Mouse (Mus musculus) heart, adult 2 months (tissue): ENCODE data around the gene Kremen2. TPM values are rescaled to one million over a fixed set of nuclear protein-coding genes. Genes with fewer than 3 reads are reported as not detected.

Experiments
- DNase-seq, 2 experiments: peaks; one replicate each; pipeline ENCODE4 v3.0.0; 2021
- H3K27ac ChIP-seq: fragments of 200-600 bp; 2 replicates; pipeline ENCODE4 v1.8.1; 2022
- H3K27me3 ChIP-seq: fragments of 200-500 bp; 2 replicates; pipeline ENCODE4 v1.6.1; 2012; ENCODE audit warnings: mild to moderate bottlenecking, low read length, inconsistent platforms, mixed read lengths; ENCODE audit not compliant: control insufficient read depth, insufficient read depth
- H3K36me3 ChIP-seq: fragments of 200-500 bp; 2 replicates; pipeline ENCODE4 v1.6.1; 2012; ENCODE audit warnings: low read length, inconsistent platforms; ENCODE audit not compliant: control insufficient read depth, insufficient read depth
- H3K4me1 ChIP-seq: fragments of 200-500 bp; 2 replicates; pipeline ENCODE4 v1.6.1; 2011; ENCODE audit warnings: low read length; ENCODE audit not compliant: control insufficient read depth, insufficient read depth
- H3K4me3 ChIP-seq: fragments of 200-600 bp; 2 replicates; pipeline ENCODE4 v1.8.1; 2022
- H3K79me2 ChIP-seq: fragments of 200-500 bp; replicated peaks from 2 replicates; pipeline ENCODE4 v1.6.1; 2012; ENCODE audit warnings: mild to moderate bottlenecking, inconsistent platforms, low read length, moderate library complexity, mixed read lengths; ENCODE audit not compliant: control insufficient read depth, insufficient read depth
- H3K9ac ChIP-seq: fragments of 200-500 bp; 2 replicates; pipeline ENCODE4 v1.6.1; 2012; ENCODE audit warnings: low read depth, mild to moderate bottlenecking, control low read depth, inconsistent platforms, low read length, mixed read lengths
- CTCF ChIP-seq: fragments of 200-600 bp; IDR thresholded peaks from 2 replicates; pipeline ENCODE4 v1.8.1; 2022; ENCODE audit warnings: antibody characterized with exemption, mild to moderate bottlenecking, moderate library complexity
- EP300 ChIP-seq: fragments of 200-500 bp; IDR thresholded peaks from 2 replicates; pipeline ENCODE4 v1.6.1; 2011; ENCODE audit warnings: low read depth, low read length, control low read depth; ENCODE audit not compliant: insufficient read depth
- POLR2A ChIP-seq: fragments of 200-500 bp; IDR thresholded peaks from 2 replicates; pipeline ENCODE4 v1.6.1; 2011; ENCODE audit warnings: mild to moderate bottlenecking, low read depth, low read length, control low read depth; ENCODE audit not compliant: insufficient read depth
- WGBS: fragments of 180-500 bp; shearing (Covaris S2); methylation state at CpG from one replicate; pipeline ENCODE4 v1.1.7; 2018; 5-methylcytosine and 5-hydroxymethylcytosine counted together
- intact Hi-C: fragments of 180-260 bp; cut with DNase I; formaldehyde crosslinking; loops from one replicate; pipeline ENCODE4 v1.15.1; 2025
- polyA plus RNA-seq: library from polyadenylated mRNA; depleted of rRNA; stranded (reverse); fragments of >200 nt; gene quantifications from 2 replicates; pipeline ENCODE4 v1.2.3, GENCODE M21; 2012
- total RNA-seq, 2 experiments: library from RNA; stranded (reverse); gene quantifications; 2 replicates each; pipeline ENCODE4 v1.2.3; 2021

Kremen2 gene
- total and polyA plus RNA-seq, 3 experiments, result 0.27 TPM; not detected in 2

GRCm38 (mm10) chr17:23770493-23770892 lies 24.9 kb upstream of the Kremen2 start:
- DNase-seq, result no peak
- TF ChIP-seq CTCF (no peak), POLR2A (no peak), EP300 (no peak)
- Histone ChIP-seq H3K36me3 (no peaks in the 10 kb centered on the region), H3K79me2 (no peaks in the 10 kb centered on the region), H3K27ac (peak overlapping the region; percentile 98), H3K27me3 (no peaks in the 10 kb centered on the region), H3K4me3 (peak overlapping the region; percentile 86), H3K9ac (no peak overlapping the region; the same call in 1 of the 2 replicates), H3K4me1 (peaks cover 1% of the 10 kb centered on the region; the same call in 1 of the 2 replicates)
- WGBS, result 45% methylated on average over 2 of the region's 2 CpGs
- intact Hi-C loops, result loop anchor here (2.0 to 5.0 kb wide), 4 partner anchors 22 to 192 kb away; partner anchors contain the start of gene Elob

DNA sequence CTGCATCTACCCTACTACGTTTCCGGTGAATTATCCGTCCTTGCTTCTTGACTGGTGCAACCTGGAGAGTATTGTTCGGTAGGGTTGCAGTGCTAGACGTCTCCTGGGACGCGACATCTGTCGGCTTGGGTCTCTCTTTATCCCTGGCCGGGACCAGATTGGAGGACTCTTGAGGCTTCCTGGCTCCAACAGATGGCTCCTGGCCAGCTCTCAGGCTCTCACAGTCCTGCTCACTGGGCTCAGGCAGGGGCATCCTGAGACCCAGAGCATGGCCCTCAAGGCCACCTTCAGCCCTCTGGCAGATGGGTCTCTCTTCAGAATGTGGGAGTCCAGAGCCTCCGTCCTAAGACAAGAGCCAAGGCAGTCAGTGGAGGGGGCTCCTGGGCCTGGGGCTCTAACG lies 17.3 kb upstream of the Kremen2 start:
- H3K27me3 ChIP-seq, result no peaks in the 10 kb centered on the region
- H3K4me1 ChIP-seq, result no peaks in the 10 kb centered on the region
- H3K4me3 ChIP-seq, result no peak overlapping the region
- H3K27ac ChIP-seq, result no peak overlapping the region
- no peak overlapping the region for H3K9ac ChIP-seq
- H3K79me2 ChIP-seq, result no peaks in the 10 kb centered on the region
- WGBS, result 69% methylated on average over 11 of the region's 11 CpGs
- TF ChIP-seq CTCF, result no peak
- intact Hi-C loops, result no loop called here
- DNase-seq, result no peak
- H3K36me3 ChIP-seq, result no peaks in the 10 kb centered on the region

DNA sequence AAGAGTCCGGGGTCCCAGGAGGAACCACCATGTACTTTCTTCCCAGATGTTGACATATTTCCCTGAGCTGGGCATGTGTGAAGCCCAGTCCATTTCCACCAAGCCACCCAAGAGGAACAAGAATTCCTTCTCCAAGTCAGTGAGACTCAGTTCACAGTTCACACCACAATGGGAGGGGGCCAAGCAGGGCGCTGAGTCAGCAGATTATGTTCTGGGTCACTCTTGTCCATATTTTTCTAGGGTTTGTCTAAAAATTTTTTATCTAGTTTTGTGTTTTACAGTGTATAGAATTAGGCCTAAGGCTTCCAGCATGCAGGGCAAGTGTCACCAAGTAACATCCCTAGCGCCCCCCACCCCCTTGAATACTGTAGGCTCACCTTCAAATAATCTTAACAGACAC lies 15.5 kb upstream of the Kremen2 start:
- DNase-seq, result no peak
- intact Hi-C loops, result no loop called here
- Histone ChIP-seq H3K36me3 (no peaks in the 10 kb centered on the region), H3K27ac (no peak overlapping the region), H3K9ac (no peak overlapping the region), H3K79me2 (no peaks in the 10 kb centered on the region), H3K4me3 (no peak overlapping the region), H3K4me1 (no peaks in the 10 kb centered on the region), H3K27me3 (no peaks in the 10 kb centered on the region)
- 96% methylated on average over 3 of the region's 3 CpGs for WGBS
- no peak for TF ChIP-seq EP300
- no peak for TF ChIP-seq CTCF
- no peak for TF ChIP-seq POLR2A

DNA sequence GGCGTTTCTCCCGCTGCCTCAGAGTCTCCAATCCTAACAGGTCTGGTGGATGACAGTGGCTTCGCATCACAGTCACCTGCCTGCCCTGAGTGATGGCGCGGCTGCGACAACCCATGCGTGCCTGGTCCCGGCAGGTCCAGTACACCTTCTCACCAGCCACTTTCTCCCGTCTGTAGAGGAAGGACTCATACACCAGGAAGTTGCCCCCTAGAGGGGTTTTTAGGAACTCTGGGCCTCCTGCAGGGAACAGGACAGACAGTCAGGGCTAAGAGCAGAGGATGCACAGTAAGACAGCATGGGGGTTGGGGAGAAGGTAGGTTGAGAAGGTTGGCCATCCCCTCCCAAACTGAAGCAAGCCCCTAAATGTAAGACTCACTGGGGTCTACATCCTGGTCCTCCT lies 14.6 kb upstream of the Kremen2 start:
- H3K9ac ChIP-seq, result no peak overlapping the region
- no peak for DNase-seq
- H3K4me1 ChIP-seq, result no peaks in the 10 kb centered on the region
- no peaks in the 10 kb centered on the region for H3K27me3 ChIP-seq
- no peaks in the 10 kb centered on the region for H3K36me3 ChIP-seq
- intact Hi-C loops, result no loop called here
- no peak overlapping the region for H3K27ac ChIP-seq
- WGBS, result 91% methylated on average over 9 of the region's 9 CpGs
- H3K4me3 ChIP-seq, result no peak overlapping the region
- TF ChIP-seq POLR2A (no peak), EP300 (no peak), CTCF (no peak)
- no peaks in the 10 kb centered on the region for H3K79me2 ChIP-seq

- intact Hi-C loops, result no loop called here
- DNase-seq, result no peak
- Histone ChIP-seq H3K36me3 (no peaks in the 10 kb centered on the region), H3K27ac (no peak overlapping the region), H3K9ac (no peak overlapping the region), H3K27me3 (no peaks in the 10 kb centered on the region), H3K4me1 (no peaks in the 10 kb centered on the region), H3K79me2 (no peaks in the 10 kb centered on the region), H3K4me3 (no peak overlapping the region)
- WGBS, result 92% methylated on average over 8 of the region's 8 CpGs
- TF ChIP-seq CTCF (no peak), POLR2A (no peak), EP300 (no peak)
These were observed 13.2 kb upstream of the Kremen2 start for GRCm38 (mm10) chr17:23758801-23759200.

DNA sequence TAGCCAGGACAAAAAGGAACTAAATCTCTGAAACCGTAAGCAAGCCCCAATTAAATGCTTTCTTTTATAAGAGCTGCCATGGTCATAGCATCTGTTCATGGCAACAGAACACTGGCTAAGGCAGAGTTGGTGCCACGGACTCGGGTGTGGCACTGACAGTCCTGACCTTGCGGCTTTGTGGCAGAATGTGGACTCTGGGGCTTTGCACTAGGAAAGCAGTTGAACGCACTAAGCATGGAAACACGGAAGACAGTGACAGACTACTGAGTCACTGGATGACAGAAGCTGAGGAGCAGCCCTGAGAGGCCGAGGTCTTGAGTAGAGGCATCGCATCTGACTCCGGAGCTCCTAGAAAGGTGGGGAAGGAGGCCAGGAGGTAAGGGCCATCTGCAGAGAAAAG lies 11.9 kb upstream of the Kremen2 start:
- Histone ChIP-seq H3K27ac (no peak overlapping the region), H3K27me3 (no peaks in the 10 kb centered on the region), H3K4me3 (no peak overlapping the region), H3K9ac (no peak overlapping the region), H3K36me3 (no peaks in the 10 kb centered on the region), H3K4me1 (no peaks in the 10 kb centered on the region), H3K79me2 (no peaks in the 10 kb centered on the region)
- 93% methylated on average over 9 of the region's 9 CpGs for WGBS
- intact Hi-C loops, result no loop called here
- TF ChIP-seq CTCF (no peak), EP300 (no peak), POLR2A (no peak)
- DNase-seq, result no peak
